Mouse (Mus musculus) urinary bladder, postnatal 36 days (tissue): ENCODE measurements around the gene Itpka.

Experiments
- DNase-seq, 2 experiments: peaks; one replicate each; pipeline ENCODE4 v3.0.0; 2022; ENCODE audit warnings: low spot score in 2 of 2, mixed read lengths in 1 of 2

The Itpka gene

DNA sequence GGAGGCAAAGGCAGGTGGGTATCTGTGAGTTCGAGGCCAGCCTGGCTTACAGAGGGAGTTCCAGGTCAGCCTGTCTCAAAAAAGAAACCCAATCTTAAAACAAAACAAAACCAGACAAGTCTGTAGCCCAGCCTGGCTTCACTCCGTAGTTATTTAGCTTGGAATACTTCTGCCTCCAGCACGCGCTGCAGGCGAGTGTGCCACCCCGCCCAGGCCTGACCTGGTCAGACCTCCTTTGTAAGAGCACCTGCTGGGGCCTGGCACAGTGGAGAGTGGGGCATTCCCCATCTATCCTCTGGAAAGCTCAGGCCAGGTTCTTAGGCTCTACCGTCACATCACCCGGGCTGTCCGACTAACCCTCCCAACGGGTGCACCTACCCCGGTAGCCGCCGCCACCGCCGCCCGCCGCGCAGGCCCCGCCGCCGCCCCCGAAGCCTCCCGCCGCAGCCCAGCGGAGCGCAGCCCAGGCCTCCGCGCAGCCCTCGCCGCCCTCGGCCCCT lies 15.5 kb downstream of the Itpka start:
- DNase-seq: no peak

DNA sequence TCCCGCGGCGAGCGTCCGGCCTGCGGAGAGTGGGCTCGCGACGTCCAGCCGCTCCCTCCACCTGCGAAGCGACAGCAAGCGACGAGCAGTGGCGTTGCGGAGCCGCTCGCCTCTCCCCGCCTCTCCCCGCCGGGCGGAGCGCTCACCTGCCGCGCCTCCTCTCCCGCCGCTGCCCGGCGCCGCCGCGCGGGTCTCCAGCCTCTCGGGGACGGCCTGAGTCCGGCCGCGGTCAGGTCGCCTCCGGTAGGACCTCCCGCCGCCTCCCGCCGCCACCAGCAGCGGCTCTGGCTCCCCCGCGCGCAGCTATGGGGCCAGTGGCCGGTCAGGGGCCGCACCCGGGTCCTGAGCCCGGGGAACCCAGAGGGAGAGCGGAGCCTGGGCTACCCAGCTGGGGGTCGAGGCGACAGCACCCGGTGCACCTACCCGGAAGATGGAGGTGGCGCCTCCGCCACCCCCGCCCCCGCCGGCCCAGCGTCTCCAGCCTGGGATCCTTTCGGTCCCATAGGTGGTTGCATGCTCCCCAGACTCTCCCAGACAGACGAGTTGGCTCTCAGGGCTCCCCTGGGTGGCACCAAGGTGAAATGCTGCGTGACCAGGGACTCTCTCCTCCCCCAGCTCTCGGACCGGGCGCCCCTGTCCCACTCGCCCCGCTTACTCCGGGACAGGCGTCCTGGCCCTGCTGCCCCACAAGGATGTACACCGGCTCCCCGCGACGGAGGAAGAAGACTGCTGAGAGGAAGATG lies 16.1 kb downstream of the Itpka start:
- peak; percentile 15 to 24 for DNase-seq

DNA sequence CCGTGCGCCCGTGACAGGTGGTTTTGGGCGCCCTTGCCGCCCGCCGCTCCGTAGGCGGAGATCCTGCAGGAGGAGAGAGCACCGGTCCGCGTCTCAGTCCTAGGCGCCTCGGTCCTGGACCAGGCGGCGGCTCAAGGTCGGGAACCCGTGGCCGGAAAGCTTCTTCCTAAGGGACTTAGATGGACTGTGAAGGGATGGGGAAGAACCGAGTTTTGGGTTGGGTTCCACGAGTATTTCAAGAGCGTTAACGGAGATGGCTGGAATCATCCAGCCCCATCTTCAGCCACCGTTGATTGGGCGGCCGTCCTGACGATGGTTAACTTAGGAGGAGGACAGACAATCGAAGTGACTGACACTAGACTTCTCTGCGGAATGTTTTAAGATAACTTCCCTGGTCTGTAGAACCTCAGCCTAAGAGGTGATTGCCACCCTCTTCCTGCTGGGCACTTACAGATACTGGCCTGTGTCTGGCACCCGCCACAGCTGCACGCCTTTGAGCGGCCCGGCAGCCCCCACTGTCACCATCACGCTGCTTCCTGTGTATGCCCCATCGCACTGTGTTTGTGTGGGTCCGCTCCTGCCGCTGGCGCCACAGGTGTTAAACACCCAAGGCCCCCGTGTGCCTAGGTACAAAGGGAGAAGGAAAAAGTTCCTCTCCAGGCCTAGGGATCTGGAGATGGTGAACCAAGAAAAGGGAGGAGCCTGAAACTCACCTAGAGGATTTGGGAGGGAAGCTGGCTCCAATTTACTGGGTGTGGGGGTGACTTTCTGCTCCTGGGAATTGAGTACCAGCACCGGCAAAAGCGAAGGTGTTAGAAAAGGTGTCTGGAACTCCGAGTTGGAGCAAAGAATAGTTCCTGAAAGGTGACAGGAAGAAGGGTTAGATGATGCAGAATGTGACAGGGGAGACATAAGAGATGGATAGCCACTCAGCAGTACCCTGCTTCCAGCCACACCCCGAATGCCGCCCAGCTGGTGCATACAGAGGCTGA lies 17.0 kb downstream of the Itpka start:
- DNase-seq: no peak

DNA sequence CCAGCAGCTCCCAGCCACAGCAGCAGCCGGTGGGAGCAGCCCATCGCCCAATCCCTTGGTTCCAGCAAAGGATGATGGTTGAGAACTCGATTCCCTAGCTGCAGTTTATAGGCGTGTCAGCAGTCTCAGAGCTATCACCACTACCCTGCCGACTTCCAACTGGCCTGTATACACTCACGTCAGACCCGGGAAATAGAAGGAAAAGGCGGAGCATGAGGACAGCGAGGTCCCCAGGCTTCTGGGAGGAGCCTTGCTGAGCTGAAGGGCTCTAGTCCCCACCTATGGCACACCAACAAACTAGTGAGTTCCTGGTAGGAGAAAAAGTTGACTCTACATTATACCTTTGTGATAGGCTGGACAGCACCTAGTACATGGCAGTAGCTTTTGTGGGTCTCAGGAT lies 18.1 kb downstream of the Itpka start, which contains the start of gene Ltk:
Gene Ltk (minus strand): TSS at position 181 of the 400 bp plus-strand sequence.
- DNase-seq: no peak

DNA sequence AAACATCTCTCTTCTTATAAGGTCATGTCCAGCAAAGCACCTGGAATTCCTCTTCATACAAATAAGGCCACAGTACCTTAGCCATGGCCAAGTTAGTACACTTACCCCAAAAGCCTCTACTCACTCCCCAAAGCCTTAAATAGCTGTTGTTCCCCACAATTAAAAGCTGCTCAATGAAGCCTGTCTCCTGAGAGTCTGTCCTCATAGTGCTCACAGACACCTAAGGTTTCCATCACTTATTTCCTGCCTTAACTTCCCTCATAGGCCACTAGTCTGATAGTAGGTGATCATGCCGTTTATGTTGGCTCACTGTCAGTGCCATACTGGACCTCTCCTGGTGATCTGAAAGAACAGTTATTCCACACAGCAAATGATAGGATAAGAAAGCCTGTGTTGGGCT lies 20.1 kb downstream of the Itpka start:
- DNase-seq: no peak

DNA sequence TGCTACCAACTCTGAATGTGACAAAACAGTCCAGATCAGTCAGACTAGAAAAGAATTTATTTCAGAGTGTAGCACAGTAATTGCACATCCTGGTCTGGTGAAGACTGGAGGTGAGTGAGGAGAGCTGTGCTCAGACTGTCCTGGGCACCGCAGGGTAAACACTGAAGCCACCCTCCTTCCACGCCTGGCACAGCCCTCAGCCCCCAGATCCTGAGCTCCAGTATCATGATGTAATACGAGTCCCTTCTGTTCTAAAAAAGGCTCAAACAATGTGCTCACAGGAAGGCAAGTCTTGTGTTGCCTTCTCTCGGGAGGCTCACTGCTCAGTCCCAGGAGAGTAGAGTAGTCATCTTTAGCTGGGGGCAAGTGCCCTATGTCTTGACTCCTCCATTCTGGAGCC lies 21.8 kb downstream of the Itpka start:
- DNase-seq: no peak

DNA sequence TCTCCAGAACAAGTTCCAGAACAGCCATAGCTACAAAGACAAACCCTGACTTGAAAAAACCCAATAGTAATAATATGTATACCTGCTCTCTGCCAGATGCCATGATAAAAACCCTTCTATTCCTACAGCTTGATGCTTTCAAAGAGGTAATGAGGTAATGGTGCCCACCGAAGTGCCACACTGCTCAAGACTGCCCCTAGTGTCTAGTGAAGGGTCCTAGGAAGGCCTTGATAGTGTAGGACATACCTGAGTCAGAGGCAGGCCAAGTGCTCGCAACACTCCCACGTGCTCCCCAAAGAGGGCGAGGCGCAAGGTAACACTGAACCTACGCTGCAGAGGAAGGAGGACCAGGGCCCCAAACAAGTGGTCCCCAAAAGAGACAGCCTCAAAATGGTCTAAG lies 25.1 kb downstream of the Itpka start:
- DNase-seq: no peak

DNA sequence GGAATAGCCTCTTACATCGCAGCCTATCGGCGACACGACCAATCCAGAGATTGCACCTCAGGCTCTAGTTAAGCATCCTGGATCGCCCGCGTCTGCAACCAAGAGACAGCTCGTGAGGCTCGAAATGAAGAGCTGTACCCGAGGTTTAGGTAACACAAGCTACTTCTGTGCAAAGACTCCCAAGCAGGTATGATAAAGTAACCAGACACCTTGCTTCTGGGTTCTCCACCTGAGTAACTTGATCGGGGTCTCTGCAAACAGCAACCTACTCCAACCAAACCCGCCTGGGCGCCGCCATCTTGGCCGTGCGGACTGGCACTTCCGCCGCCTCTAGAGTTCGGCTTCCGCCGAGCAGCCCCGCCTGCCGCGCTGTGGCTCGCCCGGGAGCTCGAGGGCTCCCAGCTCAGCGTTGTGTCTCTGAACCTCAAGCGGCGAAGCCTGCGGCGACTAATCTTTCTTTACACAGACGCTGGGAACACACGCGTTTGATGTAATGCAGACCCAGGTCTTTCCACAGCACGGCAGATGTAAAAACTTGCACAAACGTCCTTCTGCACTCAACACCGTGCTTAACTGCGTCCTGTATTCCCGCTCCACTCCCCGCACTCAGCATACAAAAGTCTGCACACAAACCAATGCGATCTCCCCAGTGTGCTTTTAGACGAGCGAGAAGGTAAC lies 45.2 kb downstream of the Itpka start, which contains the start of gene Rpap1:
Gene Rpap1 (minus strand): TSS at position 332 of the 678 bp plus-strand sequence.
- peak; percentile 73 to 82 for DNase-seq

DNA sequence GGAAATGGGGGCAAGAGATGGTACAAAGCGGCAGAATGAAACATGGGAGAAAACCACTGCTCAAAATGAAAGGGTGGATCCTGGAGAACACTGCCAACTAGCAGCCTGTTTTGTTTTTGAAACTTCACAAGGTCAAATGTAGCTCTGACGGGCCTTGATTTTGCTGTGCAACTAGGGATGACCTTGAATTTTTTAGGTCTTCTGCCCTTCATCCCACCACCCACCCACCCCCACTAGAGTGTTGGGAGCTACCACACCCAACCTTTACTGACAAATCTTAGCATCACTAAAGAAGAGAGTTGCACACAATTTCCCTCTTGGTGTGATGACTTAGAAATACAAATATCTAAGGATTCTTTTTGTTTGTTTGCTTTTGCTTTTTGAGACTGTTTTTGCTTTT lies 47.9 kb downstream of the Itpka start:
- DNase-seq: no peak

DNA sequence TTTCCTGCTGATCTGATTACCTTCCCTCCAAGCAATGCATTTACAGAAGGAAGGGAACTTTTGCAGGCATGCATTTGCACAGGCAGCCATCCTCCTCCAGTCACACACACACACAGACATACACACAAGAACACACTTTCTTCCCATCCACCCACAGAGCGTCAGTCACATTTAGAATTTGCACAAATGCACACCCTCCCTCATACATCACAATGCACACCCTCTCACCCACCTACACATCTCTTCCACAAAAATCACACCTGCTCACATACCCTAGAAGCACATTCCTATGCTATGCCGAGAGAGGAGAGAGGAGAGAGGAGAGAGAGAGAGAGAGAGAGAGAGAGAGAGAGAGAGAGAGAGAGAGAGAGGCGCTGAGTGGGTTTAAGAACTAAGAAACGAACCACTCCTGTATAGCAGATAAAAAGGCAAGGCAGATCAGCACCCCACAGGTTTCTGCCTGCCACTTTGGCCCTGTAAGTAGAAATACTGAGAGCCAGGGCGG lies 55.2 kb downstream of the Itpka start, which contains the start of gene Tyro3:
Gene Tyro3 (plus strand): TSS at position 455 of the 505 bp plus-strand sequence.
- no peak for DNase-seq

DNA sequence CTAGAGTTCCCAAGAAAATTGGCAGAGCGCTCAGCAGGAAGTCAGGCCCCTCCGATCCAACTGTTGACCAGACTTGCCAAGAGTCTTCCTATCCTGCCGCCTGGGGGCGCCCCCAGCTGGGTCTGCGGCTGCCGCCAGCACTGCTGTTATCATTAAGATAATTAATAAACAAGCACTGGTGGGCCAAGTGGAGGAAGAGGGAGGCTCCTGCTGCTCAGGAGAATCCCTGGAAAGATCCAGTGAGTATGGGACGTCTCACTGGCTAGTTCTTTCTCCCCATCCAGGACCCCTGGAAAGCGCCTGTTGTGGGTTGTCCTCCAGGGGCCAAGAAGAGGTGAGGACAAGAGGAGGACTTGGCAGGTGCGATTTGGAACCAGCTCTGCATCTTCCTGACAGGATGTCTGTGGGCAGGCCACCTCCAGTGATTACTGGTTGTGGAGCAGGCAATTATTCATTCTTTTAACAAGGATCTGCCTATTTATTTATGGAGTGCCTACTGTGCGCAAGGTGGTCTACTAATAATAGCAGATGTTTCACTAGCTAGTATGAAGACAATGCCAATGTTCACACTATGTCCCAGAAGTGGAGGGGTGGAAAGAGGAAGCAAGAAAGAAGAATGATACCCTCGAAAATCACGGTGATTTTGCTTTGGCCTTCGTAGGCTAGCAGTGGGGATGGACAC lies 56.2 kb downstream of the Itpka start:
- DNase-seq: peak; percentile 49 to 55

DNA sequence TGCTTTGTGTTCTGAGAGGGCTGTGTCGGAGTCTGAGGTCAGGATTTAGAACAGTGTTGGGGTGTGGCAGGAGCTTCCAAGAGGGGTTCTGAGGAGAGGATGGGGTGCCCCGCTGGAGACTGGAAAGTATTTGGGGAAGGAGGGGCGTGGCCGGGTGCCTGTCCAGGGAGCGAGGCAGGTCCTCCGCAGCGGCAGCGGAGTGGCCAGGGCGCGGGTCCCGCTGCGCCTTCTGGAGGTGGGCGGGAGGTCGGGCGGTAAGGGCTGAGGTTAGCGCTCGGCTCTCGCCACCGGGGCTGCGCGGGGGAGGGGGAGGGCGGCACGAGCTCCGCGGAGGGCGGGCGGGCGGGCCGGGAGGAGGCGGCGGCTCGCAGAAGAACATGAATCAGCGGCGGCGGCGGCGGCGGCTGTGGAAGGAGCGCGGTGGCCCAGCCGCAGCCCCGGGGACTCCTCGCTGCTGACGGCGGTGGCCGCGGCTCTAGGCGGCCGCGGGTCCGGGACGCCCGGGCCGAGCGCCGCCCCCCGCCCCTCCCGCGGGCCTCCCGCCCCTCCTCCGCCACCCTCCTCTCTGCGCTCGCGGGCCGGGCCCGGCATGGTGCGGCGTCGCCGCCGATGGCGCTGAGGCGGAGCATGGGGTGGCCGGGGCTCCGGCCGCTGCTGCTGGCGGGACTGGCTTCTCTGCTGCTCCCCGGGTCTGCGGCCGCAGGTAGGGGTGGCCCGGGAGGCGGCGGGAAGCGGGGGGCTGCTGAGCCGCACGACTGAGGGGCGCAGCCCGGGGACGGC lies 57.2 kb downstream of the Itpka start:
- DNase-seq: peak; percentile 28 to 43

DNA sequence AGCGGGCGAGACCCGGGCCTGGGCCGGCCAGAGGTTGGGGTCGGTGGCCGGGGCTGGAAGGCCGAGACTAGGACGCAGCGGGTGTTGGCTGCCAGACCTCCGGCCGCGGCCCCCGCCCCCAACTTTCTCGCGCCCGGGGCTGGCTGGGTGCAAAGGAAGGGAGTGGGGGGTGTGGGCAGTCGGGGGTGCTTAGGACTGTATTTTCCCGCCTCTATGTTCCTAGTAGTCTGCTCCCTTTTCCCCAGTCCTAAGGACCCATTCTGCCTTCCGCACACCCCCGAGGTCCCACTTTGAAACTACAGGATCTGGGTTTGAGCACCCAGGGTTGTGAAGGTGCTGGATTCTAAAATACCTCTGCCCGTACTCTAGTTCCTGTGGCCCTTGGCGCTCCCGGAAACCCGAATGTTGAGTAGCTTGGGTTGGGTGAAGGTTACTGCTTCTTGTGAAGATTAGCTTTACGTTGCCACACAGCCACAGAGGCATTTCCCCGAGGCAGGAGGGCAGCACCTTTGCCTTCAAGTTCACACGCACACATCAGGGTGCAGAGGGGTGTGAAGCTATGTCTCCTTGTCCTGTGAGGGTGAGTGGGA lies 57.9 kb downstream of the Itpka start:
- peak; percentile 10 to 20 for DNase-seq
